Comparison of ENCODE assay signal across 22 mouse cellular contexts in genomic region chr2:8428145-8428544, GRCm38 (mm10).
DNase-seq lines count a peak whose midpoint lies in the region; ATAC-seq and TF ChIP-seq lines count a peak whose summit lies in the region.
"Had no signal": no experiment of that assay in that cellular context is flagged by ENCODE, and none has a peak within 500 bp of the region (broad histone marks: within the 10 kb centered on the region; RNA-seq: fewer than 3 reads in every experiment).

No protein-coding gene starts in this region.

- TF ChIP-seq CTCF in hindbrain, postnatal 0 days (IDR thresholded peaks at IDR 0.05; ENCODE audit: low read depth): no peak

- H3K4me2 ChIP-seq in hindbrain, embryonic 16.5 days (ENCODE audit: low read length): no peak overlapping the region
- no peak overlapping the region for H3K4me2 ChIP-seq in hindbrain, postnatal 0 days (ENCODE audit: low read depth, low read length)
- no peak overlapping the region for H3K4me2 ChIP-seq in neural tube, embryonic 13.5 days
- H3K4me2 ChIP-seq in neural tube, embryonic 15.5 days: no peak overlapping the region
- H3K4me2 ChIP-seq: embryonic facial prominence, embryonic 13.5 days; embryonic facial prominence, embryonic 15.5 days; forebrain, embryonic 12.5 days had no signal

- H3K27ac ChIP-seq in hindbrain, embryonic 16.5 days (ENCODE audit: low read depth, low read length): no peak overlapping the region
- no peak overlapping the region for H3K27ac ChIP-seq in hindbrain, postnatal 0 days
- H3K27ac ChIP-seq in neural tube, embryonic 13.5 days (replicated peaks): no peak overlapping the region
- H3K27ac ChIP-seq in neural tube, embryonic 15.5 days (replicated peaks): no peak overlapping the region
- H3K27ac ChIP-seq: embryonic facial prominence, embryonic 13.5 days; embryonic facial prominence, embryonic 15.5 days; forebrain, embryonic 10.5 days; forebrain, embryonic 12.5 days had no signal

- DNase-seq in hindbrain, postnatal 0 days (ENCODE audit: low spot score): no peak
- no peak for DNase-seq in neural tube, embryonic 10.5 days (ENCODE audit: extremely low spot score, low spot score)
- DNase-seq in thymus, postnatal 0 days (ENCODE audit: low spot score): no peak
- DNase-seq: adrenal gland, adult 2 months; adrenal gland, postnatal 10 days; adrenal gland, postnatal 25 days; cerebellum, adult 11 months; cerebellum, adult 18-20 months; cerebellum, adult 8-10 months; cerebellum, adult 9-11 months; cerebellum, postnatal 14 days; cerebellum, postnatal 36 days; embryo, embryonic 11 days had no signal

- H3K36me3 ChIP-seq in hindbrain, embryonic 16.5 days (ENCODE audit: control insufficient read depth, insufficient read depth, low read length): no peaks in the 10 kb centered on the region
- H3K36me3 ChIP-seq in hindbrain, postnatal 0 days (ENCODE audit: insufficient read depth, low read length): no peaks in the 10 kb centered on the region
- H3K36me3 ChIP-seq in neural tube, embryonic 13.5 days: no peaks in the 10 kb centered on the region
- no peaks in the 10 kb centered on the region for H3K36me3 ChIP-seq in neural tube, embryonic 15.5 days
- H3K36me3 ChIP-seq: embryonic facial prominence, embryonic 13.5 days; embryonic facial prominence, embryonic 15.5 days; forebrain, embryonic 10.5 days; forebrain, embryonic 12.5 days had no signal

- WGBS in hindbrain, embryonic 16.5 days: 59% methylated on average over 2 of the region's 2 CpGs
- WGBS in hindbrain, postnatal 0 days: 68% methylated on average over 2 of the region's 2 CpGs
- WGBS in neural tube, embryonic 13.5 days: 34% methylated on average over 2 of the region's 2 CpGs
- 22% methylated on average over 2 of the region's 2 CpGs for WGBS in neural tube, embryonic 15.5 days

- 0 out of 2 replicates have a peak, but pooled peaks have one; percentile 20 for ATAC-seq in hindbrain, embryonic 16.5 days
- no peak for ATAC-seq in hindbrain, postnatal 0 days
- peak; percentile 88 for ATAC-seq in neural tube, embryonic 13.5 days (ENCODE audit: low read depth)
- peak; percentile 89 for ATAC-seq in neural tube, embryonic 15.5 days (ENCODE audit: low FRiP score)
- ATAC-seq: forebrain, embryonic 14.5 days had no signal

- no peak overlapping the region for H3K4me3 ChIP-seq in hindbrain, embryonic 16.5 days (ENCODE audit: low read length)
- H3K4me3 ChIP-seq in hindbrain, postnatal 0 days (ENCODE audit: low read length): no peak overlapping the region
- no peak overlapping the region for H3K4me3 ChIP-seq in neural tube, embryonic 13.5 days
- H3K4me3 ChIP-seq in neural tube, embryonic 15.5 days (replicated peaks): no peak overlapping the region
- H3K4me3 ChIP-seq: embryonic facial prominence, embryonic 13.5 days; embryonic facial prominence, embryonic 15.5 days; erythroblast, embryonic 14.5 days; forebrain, embryonic 10.5 days; forebrain, embryonic 12.5 days had no signal

- H3K9me3 ChIP-seq in hindbrain, embryonic 16.5 days (ENCODE audit: control insufficient read depth, low read length): no peaks in the 10 kb centered on the region
- no peaks in the 10 kb centered on the region for H3K9me3 ChIP-seq in hindbrain, postnatal 0 days (ENCODE audit: low read length)
- H3K9me3 ChIP-seq in neural tube, embryonic 13.5 days: no peaks in the 10 kb centered on the region
- H3K9me3 ChIP-seq in neural tube, embryonic 15.5 days (replicated peaks): no peaks in the 10 kb centered on the region
- H3K9me3 ChIP-seq: embryonic facial prominence, embryonic 13.5 days; embryonic facial prominence, embryonic 15.5 days; forebrain, embryonic 10.5 days; forebrain, embryonic 12.5 days had no signal

- H3K27me3 ChIP-seq in hindbrain, embryonic 16.5 days (replicated peaks; ENCODE audit: control insufficient read depth, insufficient read depth, low read length): no peaks in the 10 kb centered on the region
- no peaks in the 10 kb centered on the region for H3K27me3 ChIP-seq in hindbrain, postnatal 0 days (ENCODE audit: insufficient read depth, low read length)
- no peaks in the 10 kb centered on the region for H3K27me3 ChIP-seq in neural tube, embryonic 13.5 days
- no peaks in the 10 kb centered on the region for H3K27me3 ChIP-seq in neural tube, embryonic 15.5 days (replicated peaks)
- H3K27me3 ChIP-seq: embryonic facial prominence, embryonic 13.5 days; embryonic facial prominence, embryonic 15.5 days; forebrain, embryonic 12.5 days had no signal

- no peaks in the 10 kb centered on the region for H3K4me1 ChIP-seq in hindbrain, embryonic 16.5 days (ENCODE audit: control insufficient read depth, insufficient read depth, low read depth, low read length)
- H3K4me1 ChIP-seq in hindbrain, postnatal 0 days (ENCODE audit: insufficient read depth, low read length): no peaks in the 10 kb centered on the region
- no peaks in the 10 kb centered on the region for H3K4me1 ChIP-seq in neural tube, embryonic 13.5 days (replicated peaks)
- no peaks in the 10 kb centered on the region for H3K4me1 ChIP-seq in neural tube, embryonic 15.5 days
- H3K4me1 ChIP-seq: embryonic facial prominence, embryonic 13.5 days; embryonic facial prominence, embryonic 15.5 days; forebrain, embryonic 10.5 days; forebrain, embryonic 12.5 days had no signal

- no peak overlapping the region for H3K9ac ChIP-seq in hindbrain, embryonic 16.5 days (ENCODE audit: low read depth, low read length)
- H3K9ac ChIP-seq in hindbrain, postnatal 0 days (replicated peaks; ENCODE audit: low read length): no peak overlapping the region
- no peak overlapping the region for H3K9ac ChIP-seq in neural tube, embryonic 13.5 days
- H3K9ac ChIP-seq in neural tube, embryonic 15.5 days (replicated peaks): no peak overlapping the region
- H3K9ac ChIP-seq: embryonic facial prominence, embryonic 13.5 days; embryonic facial prominence, embryonic 15.5 days; forebrain, embryonic 12.5 days had no signal
